Mouse (Mus musculus): ENCODE results near the gene Spata19. TPM values are rescaled to one million over a fixed set of nuclear protein-coding genes. Genes with fewer than 3 reads are reported as not detected.

Spata19 gene
- polyA plus RNA-seq, 1 experiment from 2014 or later: not detected

DNA sequence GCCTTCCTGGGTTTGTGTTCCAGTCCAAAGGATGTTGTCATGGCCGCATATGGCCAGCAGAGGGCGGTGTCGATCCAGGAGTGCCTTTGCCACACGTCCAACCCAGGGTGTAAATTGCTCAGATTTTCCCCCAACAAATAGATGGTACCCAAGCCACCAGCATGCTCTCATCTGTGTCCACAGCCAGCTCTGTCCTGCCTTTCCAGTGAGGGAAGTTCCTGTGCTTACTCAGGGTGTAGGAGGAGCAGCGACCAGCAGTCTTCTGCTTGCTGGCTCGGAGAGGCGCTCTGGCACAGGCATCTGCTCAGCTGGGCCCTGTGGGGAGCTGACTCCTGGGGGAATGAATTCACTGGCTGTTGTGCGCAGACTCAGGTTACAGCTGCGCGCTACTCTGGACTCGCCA lies 17.5 kb downstream of the Spata19 start:
- no peak overlapping the region for H3K9ac ChIP-seq (ENCODE audit: low read depth, low read length)
- DNase-seq (ENCODE audit: low spot score): peak; percentile 66
- WGBS: 9% methylated on average over 11 of the region's 11 CpGs
- H3K27ac ChIP-seq (ENCODE audit: low read depth, low read length): no peak overlapping the region
- no peaks in the 10 kb centered on the region for H3K36me3 ChIP-seq (ENCODE audit: control insufficient read depth, insufficient read depth, low read length)
- H3K4me1 ChIP-seq (replicated peaks; ENCODE audit: control insufficient read depth, insufficient read depth, low read length): no peaks in the 10 kb centered on the region
- H3K9me3 ChIP-seq (ENCODE audit: control insufficient read depth, low read length): no peaks in the 10 kb centered on the region
- no peaks in the 10 kb centered on the region for H3K27me3 ChIP-seq (replicated peaks; ENCODE audit: control insufficient read depth, insufficient read depth, low read length)
- no peak overlapping the region; the same call in 1 of the 2 replicates for H3K4me2 ChIP-seq
- H3K4me3 ChIP-seq (ENCODE audit: low read depth, low read length): no peak overlapping the region
- ATAC-seq (replicated peaks; ENCODE audit: low FRiP score): no peak

DNA sequence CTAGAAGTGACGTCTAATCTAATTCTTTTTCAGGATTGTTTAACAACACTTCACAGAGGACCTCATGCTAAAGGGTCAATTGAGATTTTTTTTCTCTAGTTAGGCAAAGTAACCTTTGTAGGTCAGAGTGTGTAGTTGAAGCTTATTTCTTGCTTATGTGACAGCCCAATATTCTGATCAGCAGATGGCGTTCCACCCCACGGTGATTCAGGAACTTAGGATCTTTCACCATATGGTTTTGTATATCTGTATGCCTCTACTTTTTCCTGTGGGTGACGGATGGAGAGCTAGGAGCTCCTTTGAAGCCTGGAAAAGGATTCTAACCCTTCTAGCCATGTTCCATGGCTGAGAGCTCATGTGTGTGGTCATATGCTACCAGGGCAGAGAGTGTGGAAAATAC lies 27.9 kb downstream of the Spata19 start:
- ATAC-seq (replicated peaks; ENCODE audit: low FRiP score): no peak
- Histone ChIP-seq H3K4me2 (no peak overlapping the region), H3K27ac (ENCODE audit: low read depth, low read length) (no peak overlapping the region), H3K9me3 (ENCODE audit: control insufficient read depth, low read length) (no peaks in the 10 kb centered on the region), H3K9ac (ENCODE audit: low read depth, low read length) (no peak overlapping the region), H3K36me3 (ENCODE audit: control insufficient read depth, insufficient read depth, low read length) (no peaks in the 10 kb centered on the region), H3K4me3 (ENCODE audit: low read depth, low read length) (no peak overlapping the region), H3K27me3 (replicated peaks; ENCODE audit: control insufficient read depth, insufficient read depth, low read length) (no peaks in the 10 kb centered on the region), H3K4me1 (replicated peaks; ENCODE audit: control insufficient read depth, insufficient read depth, low read length) (no peaks in the 10 kb centered on the region)
- no peak for DNase-seq (ENCODE audit: low spot score)
- 69% methylated on average over 4 of the region's 4 CpGs for WGBS

DNA sequence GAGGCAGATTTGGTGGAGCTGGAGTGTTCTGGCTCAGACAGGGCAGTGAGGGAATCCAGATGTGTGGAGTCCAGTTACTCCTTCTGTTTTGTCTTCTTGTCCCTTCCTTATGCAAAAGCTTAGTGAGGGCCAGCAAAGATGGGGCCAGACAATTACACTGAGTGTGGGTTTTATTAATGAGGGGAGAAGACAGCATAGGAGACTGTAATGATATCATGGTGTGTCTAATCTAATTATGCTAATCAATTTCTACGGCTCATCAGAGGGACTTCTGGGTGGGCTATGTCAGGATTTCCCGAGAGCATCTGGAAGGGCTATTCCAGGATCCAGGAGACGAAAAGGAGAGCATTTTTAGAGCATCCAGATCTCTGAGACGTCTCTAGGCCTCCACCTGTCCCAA lies 32.0 kb downstream of the Spata19 start:
- Histone ChIP-seq H3K27me3 (replicated peaks; ENCODE audit: control insufficient read depth, insufficient read depth, low read length) (no peaks in the 10 kb centered on the region), H3K9me3 (ENCODE audit: control insufficient read depth, low read length) (no peaks in the 10 kb centered on the region), H3K4me3 (ENCODE audit: low read depth, low read length) (no peak overlapping the region), H3K9ac (ENCODE audit: low read depth, low read length) (no peak overlapping the region), H3K4me1 (replicated peaks; ENCODE audit: control insufficient read depth, insufficient read depth, low read length) (no peaks in the 10 kb centered on the region), H3K27ac (ENCODE audit: low read depth, low read length) (no peak overlapping the region), H3K4me2 (no peak overlapping the region), H3K36me3 (ENCODE audit: control insufficient read depth, insufficient read depth, low read length) (no peaks in the 10 kb centered on the region)
- no peak for ATAC-seq (replicated peaks; ENCODE audit: low FRiP score)
- 60% methylated on average over 4 of the region's 4 CpGs for WGBS
- peak; percentile 20 for DNase-seq (ENCODE audit: low spot score)

- ATAC-seq (replicated peaks; ENCODE audit: low FRiP score) (no peak), DNase-seq (ENCODE audit: low spot score) (no peak)
- no peak overlapping the region for H3K9ac ChIP-seq (ENCODE audit: low read depth, low read length)
- H3K4me3 ChIP-seq (ENCODE audit: low read depth, low read length): no peak overlapping the region
- WGBS: 80% methylated on average over 7 of the region's 7 CpGs
- H3K36me3 ChIP-seq (ENCODE audit: control insufficient read depth, insufficient read depth, low read length): no peaks in the 10 kb centered on the region
- H3K4me2 ChIP-seq: no peak overlapping the region
- no peaks in the 10 kb centered on the region for H3K4me1 ChIP-seq (replicated peaks; ENCODE audit: control insufficient read depth, insufficient read depth, low read length)
- no peaks in the 10 kb centered on the region for H3K27me3 ChIP-seq (replicated peaks; ENCODE audit: control insufficient read depth, insufficient read depth, low read length)
- H3K9me3 ChIP-seq (ENCODE audit: control insufficient read depth, low read length): no peaks in the 10 kb centered on the region
- no peak overlapping the region for H3K27ac ChIP-seq (ENCODE audit: low read depth, low read length)
Observed at GRCm38 (mm10) chr9:27433301-27433700, 36.7 kb downstream of the Spata19 start.

- Histone ChIP-seq H3K4me2 (no peak overlapping the region), H3K4me3 (ENCODE audit: low read depth, low read length) (no peak overlapping the region), H3K4me1 (replicated peaks; ENCODE audit: control insufficient read depth, insufficient read depth, low read length) (no peaks in the 10 kb centered on the region), H3K27me3 (replicated peaks; ENCODE audit: control insufficient read depth, insufficient read depth, low read length) (no peaks in the 10 kb centered on the region), H3K27ac (ENCODE audit: low read depth, low read length) (no peak overlapping the region), H3K36me3 (ENCODE audit: control insufficient read depth, insufficient read depth, low read length) (no peaks in the 10 kb centered on the region), H3K9me3 (ENCODE audit: control insufficient read depth, low read length) (no peaks in the 10 kb centered on the region), H3K9ac (ENCODE audit: low read depth, low read length) (no peak overlapping the region)
- no peak for DNase-seq (ENCODE audit: low spot score)
- ATAC-seq (replicated peaks; ENCODE audit: low FRiP score): no peak
- WGBS: 66% methylated on average over 9 of the region's 9 CpGs
Observed at GRCm38 (mm10) chr9:27435936-27436335, 39.3 kb downstream of the Spata19 start.

DNA sequence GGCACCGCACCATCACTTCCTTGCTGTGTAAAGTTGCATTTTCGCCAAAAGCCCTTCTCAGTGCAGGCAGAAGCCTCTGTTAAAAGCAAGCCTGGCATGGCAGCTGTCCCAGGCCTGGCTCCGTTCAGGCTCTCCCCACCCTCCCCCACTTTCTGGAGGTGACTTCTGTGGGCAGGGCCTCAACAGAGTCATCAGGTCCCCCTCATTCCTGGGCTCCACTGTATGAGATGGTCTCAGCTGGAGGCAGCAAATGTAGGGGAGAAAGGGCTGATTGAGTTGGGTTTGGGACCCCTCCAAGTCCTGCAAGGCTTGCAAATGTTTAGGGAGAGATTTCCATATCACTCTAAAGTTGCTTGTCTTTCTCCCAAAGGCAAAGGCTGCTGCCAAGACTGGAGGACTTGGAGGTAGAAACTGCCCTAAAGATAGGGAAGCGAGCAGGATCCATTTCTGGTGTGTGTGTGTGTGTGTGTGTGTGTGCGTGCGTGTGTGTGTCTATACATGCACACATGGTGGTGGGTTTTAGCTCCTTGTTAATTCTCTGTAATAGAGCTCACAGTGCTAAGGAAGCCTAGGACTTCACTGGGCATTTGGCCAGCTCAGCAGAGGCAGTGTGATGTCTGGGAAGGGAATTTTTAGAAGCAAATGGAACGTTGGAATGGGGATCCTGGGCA lies 40.9 kb downstream of the Spata19 start:
- no peak overlapping the region for H3K9ac ChIP-seq (ENCODE audit: low read depth, low read length)
- H3K9me3 ChIP-seq (ENCODE audit: control insufficient read depth, low read length): no peaks in the 10 kb centered on the region
- DNase-seq (ENCODE audit: low spot score) (no peak), ATAC-seq (replicated peaks; ENCODE audit: low FRiP score) (no peak)
- no peaks in the 10 kb centered on the region for H3K27me3 ChIP-seq (replicated peaks; ENCODE audit: control insufficient read depth, insufficient read depth, low read length)
- WGBS: 69% methylated on average over 7 of the region's 7 CpGs
- H3K4me3 ChIP-seq (ENCODE audit: low read depth, low read length): no peak overlapping the region
- H3K36me3 ChIP-seq (ENCODE audit: control insufficient read depth, insufficient read depth, low read length): no peaks in the 10 kb centered on the region
- H3K27ac ChIP-seq (ENCODE audit: low read depth, low read length): no peak overlapping the region
- no peak overlapping the region for H3K4me2 ChIP-seq
- H3K4me1 ChIP-seq (replicated peaks; ENCODE audit: control insufficient read depth, insufficient read depth, low read length): no peaks in the 10 kb centered on the region

DNA sequence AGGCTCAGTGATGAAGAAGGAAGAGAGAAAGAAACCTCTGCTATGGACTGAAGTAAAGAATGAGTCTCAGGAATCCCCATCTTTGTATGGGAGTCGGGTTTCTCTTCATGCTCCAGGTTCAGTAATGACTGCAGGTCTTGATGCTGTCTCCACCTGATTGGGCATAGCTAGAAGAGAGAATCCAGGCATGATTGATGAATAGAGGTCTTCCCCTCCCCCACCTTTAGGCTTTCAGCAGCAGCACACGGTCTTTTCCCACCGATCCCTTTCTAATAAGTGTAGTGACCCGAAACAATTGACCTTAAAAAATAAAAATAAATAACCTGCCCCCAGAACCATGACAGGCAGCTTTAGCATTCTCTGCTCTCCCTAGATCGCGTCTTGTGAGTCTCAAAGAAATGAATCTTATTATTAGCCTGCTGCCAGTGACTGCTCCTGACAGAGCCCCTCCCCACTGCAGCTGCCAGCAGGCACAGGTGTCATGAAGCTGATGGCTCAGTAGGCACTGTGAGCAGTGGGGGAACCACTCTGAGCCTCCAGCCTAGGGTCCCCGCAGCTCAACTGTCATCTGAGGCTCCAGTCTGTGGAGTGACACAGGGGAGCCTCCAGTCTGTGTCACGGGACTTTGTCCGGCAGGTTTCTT lies 53.3 kb downstream of the Spata19 start:
- Histone ChIP-seq H3K36me3 (ENCODE audit: control insufficient read depth, insufficient read depth, low read length) (no peaks in the 10 kb centered on the region), H3K9me3 (ENCODE audit: control insufficient read depth, low read length) (no peaks in the 10 kb centered on the region), H3K4me2 (no peak overlapping the region), H3K27me3 (replicated peaks; ENCODE audit: control insufficient read depth, insufficient read depth, low read length) (no peaks in the 10 kb centered on the region), H3K9ac (ENCODE audit: low read depth, low read length) (no peak overlapping the region), H3K4me3 (ENCODE audit: low read depth, low read length) (no peak overlapping the region), H3K27ac (ENCODE audit: low read depth, low read length) (no peak overlapping the region), H3K4me1 (replicated peaks; ENCODE audit: control insufficient read depth, insufficient read depth, low read length) (no peaks in the 10 kb centered on the region)
- no peak for ATAC-seq (replicated peaks; ENCODE audit: low FRiP score)
- no peak for DNase-seq (ENCODE audit: low spot score)
- WGBS: 58% methylated on average over 9 of the region's 9 CpGs

Measured in liver, embryonic 11.5 days (tissue).